Mouse (Mus musculus): ENCODE measurements around the gene Cdk17.
A peak's percentile ranks its signal among the peaks of the same experiment; 100 is the strongest.

The Cdk17 gene

GRCm38 (mm10) chr10:93253156-93253555 lies 92.5 kb downstream of the Cdk17 start:
- ATAC-seq (ENCODE audit: insufficient number of reproducible peaks, low FRiP score, low TSS enrichment): no peak

GRCm38 (mm10) chr10:93255294-93255693 lies 94.6 kb downstream of the Cdk17 start:
- peak; percentile 67 for ATAC-seq (ENCODE audit: insufficient number of reproducible peaks, low FRiP score, low TSS enrichment)

- ATAC-seq (ENCODE audit: insufficient number of reproducible peaks, low FRiP score, low TSS enrichment): no peak
Measured at GRCm38 (mm10) chr10:93259826-93260225, 99.2 kb downstream of the Cdk17 start.

GRCm38 (mm10) chr10:93261132-93261980 lies 100.7 kb downstream of the Cdk17 start:
- ATAC-seq (ENCODE audit: insufficient number of reproducible peaks, low FRiP score, low TSS enrichment): peak; percentile 49

GRCm38 (mm10) chr10:93261981-93262499 lies 101.4 kb downstream of the Cdk17 start:
- no peak; the same call in 1 of the 2 replicates for ATAC-seq (ENCODE audit: insufficient number of reproducible peaks, low FRiP score, low TSS enrichment)

- ATAC-seq (ENCODE audit: insufficient number of reproducible peaks, low FRiP score, low TSS enrichment): no peak
Measured at GRCm38 (mm10) chr10:93263431-93263830, 102.8 kb downstream of the Cdk17 start.

- ATAC-seq (ENCODE audit: insufficient number of reproducible peaks, low FRiP score, low TSS enrichment): no peak
Measured at GRCm38 (mm10) chr10:93264001-93264400, 103.3 kb downstream of the Cdk17 start.

GRCm38 (mm10) chr10:93265833-93266232 lies 105.2 kb downstream of the Cdk17 start:
- no peak for ATAC-seq (ENCODE audit: insufficient number of reproducible peaks, low FRiP score, low TSS enrichment)

GRCm38 (mm10) chr10:93266521-93266920 lies 105.8 kb downstream of the Cdk17 start:
- ATAC-seq (ENCODE audit: insufficient number of reproducible peaks, low FRiP score, low TSS enrichment): no peak

- no peak for ATAC-seq (ENCODE audit: insufficient number of reproducible peaks, low FRiP score, low TSS enrichment)
Measured at GRCm38 (mm10) chr10:93267509-93267908, 106.8 kb downstream of the Cdk17 start.

- no peak for ATAC-seq (ENCODE audit: insufficient number of reproducible peaks, low FRiP score, low TSS enrichment)
Measured at GRCm38 (mm10) chr10:93268339-93268738, 107.7 kb downstream of the Cdk17 start.

- ATAC-seq (ENCODE audit: insufficient number of reproducible peaks, low FRiP score, low TSS enrichment): no peak
Measured at GRCm38 (mm10) chr10:93269744-93270143, 109.1 kb downstream of the Cdk17 start.

GRCm38 (mm10) chr10:93270889-93271460 lies 110.3 kb downstream of the Cdk17 start:
- no peak for ATAC-seq (ENCODE audit: insufficient number of reproducible peaks, low FRiP score, low TSS enrichment)

- no peak for ATAC-seq (ENCODE audit: insufficient number of reproducible peaks, low FRiP score, low TSS enrichment)
Measured at GRCm38 (mm10) chr10:93271831-93272230, 111.2 kb downstream of the Cdk17 start.

GRCm38 (mm10) chr10:93272986-93273982 lies 112.6 kb downstream of the Cdk17 start:
- no peak for ATAC-seq (ENCODE audit: insufficient number of reproducible peaks, low FRiP score, low TSS enrichment)

- ATAC-seq (ENCODE audit: insufficient number of reproducible peaks, low FRiP score, low TSS enrichment): no peak
Measured at GRCm38 (mm10) chr10:93274277-93274696, 113.6 kb downstream of the Cdk17 start.

- peak; percentile 77 for ATAC-seq (ENCODE audit: insufficient number of reproducible peaks, low FRiP score, low TSS enrichment)
Measured at GRCm38 (mm10) chr10:93275212-93276136, 114.8 kb downstream of the Cdk17 start.

- peak; percentile 56 for ATAC-seq (ENCODE audit: insufficient number of reproducible peaks, low FRiP score, low TSS enrichment)
Measured at GRCm38 (mm10) chr10:93276349-93276763, 115.7 kb downstream of the Cdk17 start.

- no peak for ATAC-seq (ENCODE audit: insufficient number of reproducible peaks, low FRiP score, low TSS enrichment)
Measured at GRCm38 (mm10) chr10:93276857-93277256, 116.2 kb downstream of the Cdk17 start.

Data from cerebellum, adult (tissue).